Mouse (Mus musculus) thymus, adult 2 months (tissue): ENCODE data around the gene Olfr1535. TPM values are rescaled to one million over a fixed set of nuclear protein-coding genes. Genes with fewer than 3 reads are reported as not detected.
A peak's percentile ranks its signal among the peaks of the same experiment; 100 is the strongest.

ENCODE experiments used
- DNase-seq: peaks from one replicate; pipeline ENCODE4 v3.0.0; 2021
- H3K27ac ChIP-seq: fragments of 200-500 bp; 2 replicates; pipeline ENCODE4 v1.5.1; 2012; ENCODE audit warnings: low read length, control low read depth; ENCODE audit not compliant: control insufficient read depth, insufficient read depth
- H3K27me3 ChIP-seq: fragments of 200-500 bp; 2 replicates; pipeline ENCODE4 v1.6.1; 2012; ENCODE audit warnings: mild to moderate bottlenecking, low read length, moderate library complexity, mixed read lengths; ENCODE audit not compliant: control insufficient read depth, insufficient read depth
- H3K36me3 ChIP-seq: fragments of 200-500 bp; 2 replicates; pipeline ENCODE4 v1.6.1; 2012; ENCODE audit warnings: mild to moderate bottlenecking, low read length, moderate library complexity; ENCODE audit not compliant: control insufficient read depth, insufficient read depth
- H3K4me1 ChIP-seq: fragments of 200-500 bp; replicated peaks from 2 replicates; pipeline ENCODE4 v1.6.1; 2012; ENCODE audit warnings: low read length; ENCODE audit not compliant: control insufficient read depth, insufficient read depth
- H3K4me3 ChIP-seq: fragments of 200-500 bp; 2 replicates; pipeline ENCODE4 v1.5.1; 2012; ENCODE audit warnings: mild to moderate bottlenecking, low read length, control low read depth, moderate library complexity; ENCODE audit not compliant: control insufficient read depth, insufficient read depth
- CTCF ChIP-seq: fragments of 200-500 bp; IDR thresholded peaks from 2 replicates; pipeline ENCODE4 v1.5.1; 2012; ENCODE audit warnings: mild to moderate bottlenecking, control low read depth, low read length, moderate library complexity, borderline replicate concordance; ENCODE audit not compliant: control insufficient read depth, poor library complexity, insufficient read depth; ENCODE audit errors: extremely low read depth
- POLR2A ChIP-seq: fragments of 200-500 bp; IDR thresholded peaks from 2 replicates; pipeline ENCODE4 v1.6.1; 2012; ENCODE audit warnings: mild to moderate bottlenecking, low read length, control low read depth, moderate library complexity; ENCODE audit not compliant: control insufficient read depth, poor library complexity, insufficient read depth; ENCODE audit errors: extremely low read depth
- WGBS: fragments of 180-500 bp; shearing (Covaris S2); methylation state at CpG from one replicate; pipeline ENCODE4 v1.1.7; 2018; 5-methylcytosine and 5-hydroxymethylcytosine counted together
- polyA plus RNA-seq: library from polyadenylated mRNA; depleted of rRNA; stranded (reverse); fragments of >200 nt; gene quantifications from 2 replicates; pipeline ENCODE4 v1.2.3, GENCODE M21; 2012; rRNA removed

The Olfr1535 gene
- not detected in 2 replicates for polyA plus RNA-seq

DNA sequence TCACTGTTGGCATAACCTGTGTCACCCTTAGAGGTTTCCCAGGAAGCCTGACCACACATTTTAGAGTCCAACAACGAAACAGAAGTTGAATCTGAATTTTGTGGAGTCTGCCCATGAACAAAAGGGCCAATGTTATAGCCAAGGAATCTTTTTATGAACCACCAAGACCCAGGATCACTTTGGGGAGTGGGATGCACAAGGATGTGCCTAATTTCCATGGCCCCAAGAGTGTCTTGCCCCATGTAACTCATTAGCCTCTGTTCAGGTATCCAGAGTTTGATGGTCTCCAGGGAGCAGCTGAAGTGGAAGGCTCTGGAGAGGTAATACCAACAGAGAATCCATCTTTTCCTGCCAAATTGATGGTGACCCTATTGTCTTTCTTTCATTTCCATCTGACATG is at the start of gene Olfr1535:
Olfr1535 (minus strand) TSS at position 101 of the 400 bp plus-strand sequence.
- Histone ChIP-seq H3K36me3 (no peaks in the 10 kb centered on the region), H3K27ac (no peak within 1 kb of the TSS), H3K4me3 (no peak within 1 kb of the TSS), H3K4me1 (no peaks in the 10 kb centered on the region), H3K27me3 (no peaks in the 10 kb centered on the region)
- DNase-seq = no peak
- TF ChIP-seq POLR2A (no peak), CTCF (no peak)
- 52% methylated on average over 1 of the region's 1 CpGs for WGBS

DNA sequence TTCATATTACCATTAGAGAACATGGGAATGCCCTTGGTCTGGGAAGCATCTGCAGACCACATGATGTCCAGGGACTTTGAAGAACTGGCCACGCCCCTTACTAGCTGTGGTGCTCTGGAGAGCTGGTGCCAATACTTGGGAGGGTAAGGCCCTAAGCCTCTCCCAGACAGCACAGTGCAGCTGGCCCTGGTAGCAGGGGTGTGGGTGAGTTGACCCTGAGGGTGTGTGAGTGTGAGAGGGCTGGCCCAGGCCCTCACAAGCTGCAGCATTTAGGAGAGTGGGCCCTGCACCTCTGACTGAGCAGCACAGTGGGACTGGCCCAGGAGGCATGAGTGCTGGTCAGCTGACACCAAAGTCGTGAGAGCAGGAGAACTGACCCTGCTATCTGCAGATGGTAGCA is 31.9 kb upstream of the Olfr1535 start:
- Histone ChIP-seq H3K36me3 (no peaks in the 10 kb centered on the region), H3K27ac (no peak overlapping the region), H3K4me1 (no peaks in the 10 kb centered on the region), H3K27me3 (no peaks in the 10 kb centered on the region), H3K4me3 (no peak overlapping the region)
- WGBS = 85% methylated on average over 2 of the region's 2 CpGs
- TF ChIP-seq POLR2A = no peak
- DNase-seq = no peak

DNA sequence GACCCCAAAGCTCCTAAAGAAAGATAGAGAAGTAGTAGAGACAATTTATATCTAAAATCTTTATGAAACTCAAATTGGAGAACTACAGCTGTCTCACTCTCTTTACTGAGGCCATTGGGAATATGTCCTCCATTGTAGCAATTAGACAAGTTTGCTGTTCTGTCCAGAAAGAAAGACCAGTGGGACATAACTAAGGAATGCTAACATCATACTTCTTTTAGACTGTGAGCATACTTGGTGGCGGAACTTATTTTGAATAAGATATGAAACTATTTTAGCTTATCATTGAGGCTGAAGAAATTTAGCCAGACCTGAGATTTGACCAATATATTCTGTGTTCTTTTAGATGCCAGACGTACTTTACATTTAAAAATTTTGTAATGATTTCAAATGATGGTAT is 22.0 kb upstream of the Olfr1535 start, which contains the start of gene Olfr1364:
Olfr1364 (minus strand) TSS at position 101 of the 400 bp plus-strand sequence.
- Histone ChIP-seq H3K27ac (no peak within 1 kb of the TSS), H3K4me1 (no peaks in the 10 kb centered on the region), H3K36me3 (no peaks in the 10 kb centered on the region), H3K27me3 (no peaks in the 10 kb centered on the region), H3K4me3 (no peak within 1 kb of the TSS)
- 93% methylated on average over 2 of the region's 2 CpGs for WGBS
- TF ChIP-seq CTCF (no peak), POLR2A (no peak)
- DNase-seq = no peak

DNA sequence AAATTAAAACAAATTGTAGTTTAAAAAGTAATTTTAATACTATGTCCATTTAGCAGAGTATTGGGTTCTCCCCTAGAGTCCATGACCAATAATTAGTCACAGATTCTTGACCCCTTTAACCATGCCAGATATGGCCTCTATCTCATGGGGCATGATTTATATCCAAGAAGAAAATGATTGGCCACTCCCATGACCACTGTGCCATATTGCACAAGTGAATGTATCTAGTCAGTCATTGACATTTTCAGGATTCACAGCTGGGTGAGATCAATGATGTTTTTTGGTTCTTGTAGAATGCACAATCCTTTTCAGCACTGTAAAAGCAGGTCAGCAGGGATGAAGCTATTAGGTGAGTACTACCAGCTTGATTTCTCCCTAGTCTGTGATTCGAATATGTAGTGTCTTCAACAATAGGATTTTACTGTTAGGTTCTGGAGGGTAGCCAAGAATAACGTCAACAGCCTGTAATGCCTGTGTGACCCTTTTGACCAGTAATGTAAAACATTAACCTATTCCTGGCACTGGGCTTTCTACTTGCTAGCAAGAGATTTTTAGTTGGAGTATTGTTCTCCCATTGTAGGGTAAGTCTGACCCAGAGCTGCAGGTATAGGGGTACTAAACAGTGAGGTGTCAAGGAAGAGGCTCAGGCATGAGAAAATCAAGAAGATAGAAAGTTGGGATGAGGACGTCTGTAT is 9.1 kb downstream of the Olfr1535 start:
- H3K4me3 ChIP-seq = no peak overlapping the region
- no peaks in the 10 kb centered on the region for H3K4me1 ChIP-seq
- no peaks in the 10 kb centered on the region for H3K36me3 ChIP-seq
- WGBS = 62% methylated on average over 3 of the region's 3 CpGs
- H3K27ac ChIP-seq = no peak overlapping the region
- no peak for TF ChIP-seq POLR2A
- H3K27me3 ChIP-seq = no peaks in the 10 kb centered on the region
- no peak for DNase-seq

DNA sequence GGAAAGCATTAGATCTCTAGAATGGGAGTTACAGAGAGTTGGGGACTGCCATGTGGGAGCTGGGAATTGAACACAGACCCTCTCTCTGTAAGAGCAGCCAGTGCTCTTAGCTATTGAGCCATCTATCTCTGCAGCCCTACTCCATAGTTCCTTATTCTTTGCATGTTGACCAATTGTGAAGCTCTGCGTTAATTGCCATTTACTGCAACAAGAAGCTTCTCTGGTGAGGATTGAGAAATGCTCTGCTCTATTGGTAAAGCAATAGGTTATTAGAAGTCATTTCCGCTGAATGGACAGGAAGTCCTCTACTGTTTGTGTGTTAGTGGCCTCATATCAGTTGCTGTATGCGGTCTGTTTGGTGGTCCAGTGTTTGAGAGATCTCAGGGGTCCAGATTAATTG is 10.2 kb downstream of the Olfr1535 start:
- no peak for DNase-seq
- no peaks in the 10 kb centered on the region for H3K36me3 ChIP-seq
- H3K27ac ChIP-seq = no peak overlapping the region
- 92% methylated on average over 3 of the region's 3 CpGs for WGBS
- no peaks in the 10 kb centered on the region for H3K27me3 ChIP-seq
- no peak overlapping the region for H3K4me3 ChIP-seq
- TF ChIP-seq POLR2A (no peak), CTCF (no peak)
- H3K4me1 ChIP-seq = no peaks in the 10 kb centered on the region

DNA sequence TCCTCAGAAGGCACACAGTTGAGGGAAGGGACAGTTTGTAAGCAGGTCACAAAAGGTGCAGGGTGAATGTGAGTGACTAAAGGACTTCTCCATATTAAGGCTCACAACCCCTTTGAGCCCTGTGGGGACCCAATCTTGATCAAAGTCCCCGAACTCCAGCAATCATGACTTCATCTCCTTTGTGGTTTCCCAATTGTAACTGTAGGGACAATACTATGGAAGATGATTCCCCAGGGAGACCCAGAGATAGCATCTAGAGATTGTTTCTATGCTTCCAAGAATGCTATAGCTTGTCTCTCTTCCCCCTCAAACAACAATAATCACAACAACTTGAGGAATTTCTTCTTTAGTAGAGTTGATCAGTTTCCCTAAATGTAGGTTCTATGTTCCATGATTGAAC is 17.0 kb downstream of the Olfr1535 start, which contains the start of gene Olfr1366:
Olfr1366 (minus strand) TSS at position 101 of the 400 bp plus-strand sequence.
- 67% methylated on average over 1 of the region's 1 CpGs for WGBS
- no peak within 1 kb of the TSS for H3K4me3 ChIP-seq
- no peaks in the 10 kb centered on the region for H3K4me1 ChIP-seq
- no peaks in the 10 kb centered on the region for H3K27me3 ChIP-seq
- no peaks in the 10 kb centered on the region for H3K36me3 ChIP-seq
- TF ChIP-seq POLR2A = no peak
- no peak for TF ChIP-seq CTCF
- no peak for DNase-seq
- no peak within 1 kb of the TSS for H3K27ac ChIP-seq

DNA sequence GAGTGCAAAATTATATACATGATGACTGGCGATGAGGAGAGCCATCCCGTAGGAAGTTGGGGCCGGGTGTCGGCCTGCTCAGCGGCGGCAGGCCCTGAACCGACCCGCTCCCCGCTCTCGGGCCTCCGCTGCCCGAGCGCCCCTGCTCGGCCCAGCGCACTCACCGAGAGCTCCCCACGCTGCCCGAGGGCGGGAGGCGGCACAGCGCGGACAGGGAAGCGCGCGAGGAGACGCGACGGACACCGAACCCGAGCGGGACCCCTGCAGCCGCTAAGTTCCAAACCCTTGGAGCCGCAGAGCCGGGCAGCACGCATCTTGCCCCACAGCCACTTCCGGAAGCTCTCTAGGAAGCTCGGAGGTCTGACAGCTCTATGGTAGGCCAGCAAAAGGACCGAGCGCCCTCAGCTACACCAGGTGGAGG is 28.9 kb downstream of the Olfr1535 start, which contains the start of gene Zkscan8:
Zkscan8 (minus strand) TSS at position 340 of the 421 bp plus-strand sequence.
- peaks cover 2% of the 10 kb centered on the region; the same call in 1 of the 2 replicates for H3K4me1 ChIP-seq
- peaks cover 1% of the 10 kb centered on the region; the same call in 1 of the 2 replicates for H3K36me3 ChIP-seq
- DNase-seq = peak; percentile 92
- no peak within 1 kb of the TSS for H3K27ac ChIP-seq
- TF ChIP-seq POLR2A (no peak), CTCF (no peak)
- H3K4me3 ChIP-seq = peak within 1 kb of the TSS; percentile 62
- under 1% methylated on average over 39 of the region's 39 CpGs for WGBS
- H3K27me3 ChIP-seq = no peaks in the 10 kb centered on the region
